Mouse (Mus musculus) heart, embryonic 14.5 days (tissue): ENCODE data around the gene Fbll1. TPM values are rescaled to one million over a fixed set of nuclear protein-coding genes. Genes with fewer than 3 reads are reported as not detected.
"Not testable (repeated sequence)": the region's sequence is repeated elsewhere in the genome, so short reads cannot be mapped to it uniquely, and the experiment has no call there.

Source experiments
- ATAC-seq: fragments of 200-750 bp; cut with Nextera tagmentation; 2 replicates; pipeline ENCODE4 v1.8.0; 2017; ENCODE audit warnings: low read depth, moderate TSS enrichment; ENCODE audit not compliant: insufficient number of reproducible peaks, insufficient read depth, low FRiP score
- H3K27ac ChIP-seq, 2 experiments: fragments of 200-500 bp in 1 of 2; fragments of 300-500 bp in 1 of 2; sonication (generic) in 1 of 2; replicated peaks in 1 of 2; 2 replicates each; pipeline ENCODE4 v1.5.1; 2012 to 2014; ENCODE audit warnings: low read depth in 2 of 2, low read length in 2 of 2, control low read depth in 1 of 2, mild to moderate bottlenecking in 1 of 2, mixed read lengths in 1 of 2; ENCODE audit not compliant: control insufficient read depth in 1 of 2, insufficient read depth in 1 of 2
- H3K27me3 ChIP-seq: fragments of 300-500 bp; sonication (generic); 2 replicates; pipeline ENCODE4 v1.6.1; 2014; ENCODE audit warnings: mild to moderate bottlenecking, low read length, control low read depth; ENCODE audit not compliant: control insufficient read depth, insufficient read depth
- H3K36me3 ChIP-seq: fragments of 300-500 bp; sonication (generic); 2 replicates; pipeline ENCODE4 v1.6.1; 2014; ENCODE audit warnings: mild to moderate bottlenecking, control low read depth, low read length, mixed read lengths; ENCODE audit not compliant: control insufficient read depth, insufficient read depth
- H3K4me1 ChIP-seq, 2 experiments: fragments of 200-500 bp in 1 of 2; fragments of 300-500 bp in 1 of 2; sonication (generic) in 1 of 2; 2 replicates each; pipeline ENCODE4 v1.6.1; 2012 to 2014; ENCODE audit warnings: low read length in 2 of 2, control low read depth in 1 of 2, mixed read lengths in 1 of 2; ENCODE audit not compliant: control insufficient read depth in 2 of 2, insufficient read depth in 2 of 2
- H3K4me2 ChIP-seq: fragments of 300-500 bp; sonication (generic); 2 replicates; pipeline ENCODE4 v1.6.1; 2014; ENCODE audit warnings: mild to moderate bottlenecking, low read length
- H3K4me3 ChIP-seq, 2 experiments: fragments of 200-500 bp in 1 of 2; fragments of 300-500 bp in 1 of 2; sonication (generic) in 1 of 2; 2 replicates each; pipeline ENCODE4 v1.5.1; 2012 to 2014; ENCODE audit warnings: low read length in 2 of 2, mild to moderate bottlenecking in 2 of 2, control low read depth in 1 of 2, low read depth in 1 of 2, moderate library complexity in 1 of 2; ENCODE audit not compliant: control insufficient read depth in 1 of 2, insufficient read depth in 1 of 2
- H3K9ac ChIP-seq: fragments of 300-500 bp; sonication (generic); 2 replicates; pipeline ENCODE4 v1.6.1; 2014; ENCODE audit warnings: mild to moderate bottlenecking, low read length
- H3K9me3 ChIP-seq: fragments of 300-500 bp; sonication (generic); 2 replicates; pipeline ENCODE4 v1.6.1; 2016; ENCODE audit warnings: low read length, control low read depth; ENCODE audit not compliant: control insufficient read depth
- WGBS: fragments of 180-500 bp; shearing (Covaris S2); extraction: QIAGEN DNeasy Blood & Tissue Kit; methylation state at CpG from one replicate; pipeline ENCODE4 v1.1.7; 2014; 5-methylcytosine and 5-hydroxymethylcytosine counted together
- polyA plus RNA-seq: library from polyadenylated mRNA; unstranded; fragments of >200 nt; fragmentation: Nextera tagmentation; extraction: Ambion mirVana; gene quantifications from 2 replicates; pipeline ENCODE4 v1.2.1, GENCODE M21; 2014

Fbll1 gene
- polyA plus RNA-seq: 0.14 TPM in 1 of 2 replicates, not detected in the other

GRCm38 (mm10) chr11:35798874-35799273 lies at the start of gene Fbll1:
Gene Fbll1 (minus strand): TSS chr11:35798884.
- Histone ChIP-seq H3K4me1 (peaks cover 2 to 6% of the 10 kb centered on the region in 2 experiments; a peak in 3 of 4 replicates), H3K36me3 (no peaks in the 10 kb centered on the region), H3K27ac (no peak within 1 kb of the TSS), H3K9me3 (no peaks in the 10 kb centered on the region), H3K27me3 (peaks cover 45% of the 10 kb centered on the region), H3K4me2 (peak within 1 kb of the TSS; percentile 58), H3K9ac (no peak within 1 kb of the TSS), H3K4me3 (peak within 1 kb of the TSS; percentile 10 to 33; a peak in 2 of 4 replicates)
- ATAC-seq: no peak
- 14% methylated on average over 11 of the region's 11 CpGs for WGBS

DNA sequence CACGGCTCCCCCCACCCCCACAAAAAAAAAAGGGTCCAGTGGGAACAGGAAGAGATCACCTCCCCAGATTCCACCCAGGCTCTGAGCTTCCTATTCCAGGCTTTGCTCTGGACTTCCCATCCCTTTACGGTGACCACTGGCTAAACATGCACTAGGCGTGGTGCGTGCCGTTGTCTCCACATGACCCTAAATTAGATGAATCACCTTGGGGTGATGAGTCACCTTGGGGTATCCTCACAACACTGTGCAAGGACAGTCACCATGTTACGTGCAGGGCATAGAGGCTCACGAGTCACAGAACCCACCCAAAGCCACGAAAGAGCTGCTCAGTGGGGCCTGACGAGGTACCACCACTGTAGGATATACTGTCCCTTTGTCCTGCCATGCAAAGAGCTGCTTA lies 45.6 kb upstream of the Fbll1 start:
- no peaks in the 10 kb centered on the region for H3K4me1 ChIP-seq
- 0 out of 2 replicates have a peak, but pooled peaks cover 3% of the 10 kb centered on the region for H3K36me3 ChIP-seq
- H3K9ac ChIP-seq: no peak overlapping the region
- H3K27ac ChIP-seq: no peak overlapping the region
- no peaks in the 10 kb centered on the region for H3K27me3 ChIP-seq
- H3K4me3 ChIP-seq: no peak overlapping the region
- WGBS: 79% methylated on average over 9 of the region's 9 CpGs
- no peak for ATAC-seq
- H3K9me3 ChIP-seq: no peaks in the 10 kb centered on the region
- H3K4me2 ChIP-seq: no peak overlapping the region

DNA sequence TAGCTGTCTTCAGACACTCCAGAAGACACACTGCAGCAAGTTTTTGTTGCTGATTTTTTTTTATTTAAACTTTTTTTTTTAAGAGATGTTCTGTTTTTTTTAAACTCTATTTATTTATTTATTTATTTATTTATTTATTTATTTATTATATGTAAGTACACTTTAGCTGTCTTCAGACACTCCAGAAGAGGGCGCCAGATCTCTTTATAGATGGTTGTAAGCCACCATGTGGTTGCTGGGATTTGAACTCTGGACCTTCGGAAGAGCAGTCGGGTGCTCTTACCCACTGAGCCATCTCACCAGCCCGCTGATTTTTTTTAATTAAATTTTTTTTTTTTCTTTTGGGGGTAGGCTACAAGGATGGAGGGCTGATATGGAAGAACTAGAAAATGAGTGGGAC lies 43.9 kb upstream of the Fbll1 start:
- not testable (repeated sequence) for H3K4me1 ChIP-seq, H3K27ac ChIP-seq, H3K4me3 ChIP-seq, H3K36me3 ChIP-seq, H3K4me2 ChIP-seq, H3K9me3 ChIP-seq, H3K27me3 ChIP-seq, ATAC-seq, H3K9ac ChIP-seq
- WGBS: 80% methylated on average over 4 of the region's 4 CpGs

DNA sequence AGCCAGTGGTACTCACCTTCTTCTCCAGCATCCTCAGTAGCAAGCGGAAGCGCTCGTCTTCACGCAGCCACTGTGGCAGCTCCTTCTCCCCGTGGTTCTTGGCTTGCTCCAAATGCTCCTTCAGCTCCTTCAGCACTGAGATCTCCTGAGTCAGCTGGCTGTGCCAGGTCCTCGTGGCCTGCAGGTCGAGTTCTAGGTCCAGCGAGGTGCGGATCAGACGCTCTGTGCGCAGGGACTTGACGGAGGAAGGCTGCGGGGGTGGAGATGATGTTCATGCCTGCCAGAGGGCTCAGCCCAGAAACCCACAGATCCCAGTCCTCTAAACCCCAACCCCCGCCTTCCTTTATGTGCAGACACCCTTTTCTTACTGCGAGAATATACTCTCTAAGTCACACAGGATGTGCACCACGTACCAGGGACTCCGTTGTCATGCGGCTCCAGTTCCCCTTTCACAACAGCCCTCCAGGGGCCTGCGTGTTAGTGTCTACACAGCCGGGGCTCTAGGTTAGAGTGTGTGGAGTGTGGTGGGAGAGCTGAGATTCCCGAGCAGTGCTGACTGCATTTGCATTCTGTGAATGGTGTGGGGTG lies 43.1 kb upstream of the Fbll1 start:
- no peak for ATAC-seq
- Histone ChIP-seq H3K4me1 (0 out of 4 replicates have a peak, but pooled peaks cover 0 to 3% of the 10 kb centered on the region in 2 experiments), H3K36me3 (0 out of 2 replicates have a peak, but pooled peaks cover 3% of the 10 kb centered on the region), H3K9ac (no peak overlapping the region), H3K4me2 (no peak overlapping the region), H3K27ac (no peak overlapping the region), H3K4me3 (no peak overlapping the region), H3K27me3 (no peaks in the 10 kb centered on the region), H3K9me3 (no peaks in the 10 kb centered on the region)
- 87% methylated on average over 21 of the region's 21 CpGs for WGBS

- 90% methylated on average over 4 of the region's 4 CpGs for WGBS
These were observed 42.1 kb upstream of the Fbll1 start for GRCm38 (mm10) chr11:35840806-35841205.

DNA sequence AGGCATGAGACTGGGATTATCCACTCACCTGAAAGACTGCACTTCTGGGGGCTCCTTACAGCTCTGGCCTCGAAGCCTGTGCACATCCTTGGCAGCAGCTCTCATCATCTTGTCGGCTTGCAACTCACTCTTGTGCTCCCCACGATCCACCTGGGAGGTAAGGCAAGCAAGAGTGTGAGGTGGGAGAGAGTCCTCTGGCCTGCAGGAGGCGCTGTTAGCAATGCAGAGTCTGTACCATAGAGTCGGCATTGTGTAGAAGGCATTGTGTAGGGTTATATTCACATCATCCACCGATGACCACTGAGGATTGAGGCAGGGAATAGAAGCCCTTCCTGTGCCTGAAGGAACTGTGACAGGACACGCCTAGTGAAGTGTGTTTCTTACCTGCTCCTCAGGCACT lies 41.6 kb upstream of the Fbll1 start:
- Histone ChIP-seq H3K27me3 (no peaks in the 10 kb centered on the region), H3K36me3 (0 out of 2 replicates have a peak, but pooled peaks cover 3% of the 10 kb centered on the region), H3K27ac (no peak overlapping the region), H3K9ac (no peak overlapping the region), H3K4me3 (no peak overlapping the region), H3K9me3 (no peaks in the 10 kb centered on the region), H3K4me1 (0 out of 4 replicates have a peak, but pooled peaks cover 0 to 3% of the 10 kb centered on the region in 2 experiments), H3K4me2 (no peak overlapping the region)
- ATAC-seq: no peak
- WGBS: 69% methylated on average over 7 of the region's 7 CpGs

More at GRCm38 (mm10) chr11:35840806-35841205, 42.1 kb upstream of the Fbll1 start:
- H3K4me3 ChIP-seq, H3K9me3 ChIP-seq, H3K9ac ChIP-seq, ATAC-seq, H3K4me2 ChIP-seq, H3K27me3 ChIP-seq, H3K4me1 ChIP-seq, H3K36me3 ChIP-seq, H3K27ac ChIP-seq: not testable (repeated sequence)

- 0 out of 2 replicates have a peak, but pooled peaks cover 3% of the 10 kb centered on the region for H3K36me3 ChIP-seq
- H3K27me3 ChIP-seq: no peaks in the 10 kb centered on the region
- H3K27ac ChIP-seq: peak overlapping the region; percentile 50 to 74; a peak in 3 of 4 replicates
- whole genome bisulfite sequencing: 29% methylated on average over 28 of the region's 28 CpGs
- H3K9me3 ChIP-seq: no peaks in the 10 kb centered on the region
- peak overlapping the region; percentile 73 for H3K4me2 ChIP-seq
- peak overlapping the region; percentile 41 to 55 for H3K4me3 ChIP-seq
- H3K4me1 ChIP-seq: peaks cover 0 to 5% of the 10 kb centered on the region in 2 experiments; a peak in 2 of 4 replicates
- peak overlapping the region; percentile 68 for H3K9ac ChIP-seq
- ATAC-seq: peak; percentile 85; the same call in 1 of the 2 replicates
These were observed 40.0 kb upstream of the Fbll1 start for GRCm38 (mm10) chr11:35838345-35839338.
